Comparison of ENCODE assay signal across 8 mouse cellular contexts in genomic region chr4:59036490-59037127, GRCm38 (mm10). TPM values are rescaled to one million over a fixed set of nuclear protein-coding genes. Genes with fewer than 3 reads are reported as not detected.
DNase-seq lines count a peak whose midpoint lies in the region; ATAC-seq and TF ChIP-seq lines count a peak whose summit lies in the region.

No protein-coding gene starts in this region.

- peaks cover 10% of the 10 kb centered on the region; the same call in 1 of the 2 replicates for H3K9me3 ChIP-seq in hindbrain, embryonic 10.5 days
- no peaks in the 10 kb centered on the region for H3K9me3 ChIP-seq in hindbrain, embryonic 12.5 days (replicated peaks)

- no peak for ATAC-seq in hindbrain, embryonic 12.5 days (ENCODE audit: low FRiP score)

- WGBS in hindbrain, embryonic 10.5 days, result 50% methylated on average over 13 of the region's 13 CpGs
- WGBS in hindbrain, embryonic 12.5 days, result 52% methylated on average over 13 of the region's 13 CpGs
- WGBS in kidney, adult 2 months, result 55% methylated on average over 13 of the region's 13 CpGs

- H3K4me1 ChIP-seq in hindbrain, embryonic 10.5 days (replicated peaks), result peaks cover 15% of the 10 kb centered on the region; the same call in 1 of the 2 replicates
- peaks cover 7% of the 10 kb centered on the region; the same call in 1 of the 2 replicates for H3K4me1 ChIP-seq in hindbrain, embryonic 12.5 days
- H3K4me1 ChIP-seq in kidney, adult 2 months (ENCODE audit: control insufficient read depth, insufficient read depth, low read length), result no peaks in the 10 kb centered on the region

- peak; percentile 69 for TF ChIP-seq CTCF in kidney, adult 2 months (conservative IDR thresholded peaks at IDR 0.05; ENCODE audit: insufficient read depth, insufficient read length, low read depth, low read length)

- peak; percentile 80 for DNase-seq in hindbrain, embryonic 10.5 days (ENCODE audit: low spot score)
- peak; percentile 92 for DNase-seq in embryo, embryonic 10.5 days (ENCODE audit: low spot score)
- DNase-seq in gastrocnemius, postnatal 25 days, result peak; percentile 63
- DNase-seq in kidney, adult 2 months, result peak; percentile 77
- peak; percentile 81 for DNase-seq in liver
- peak; percentile 54 to 55 for DNase-seq in monocyte, adult 2 months (ENCODE audit: low read depth in 1 of 2, low spot score in 2 of 2)
- peak; percentile 61 to 70 for DNase-seq in spleen, postnatal 14 days (ENCODE audit: low spot score in 2 of 2)

- no peak overlapping the region for H3K4me2 ChIP-seq in hindbrain, embryonic 12.5 days (replicated peaks)

- H3K27me3 ChIP-seq in hindbrain, embryonic 10.5 days (ENCODE audit: insufficient read depth, poor library complexity, severe bottlenecking), result no peaks in the 10 kb centered on the region
- H3K27me3 ChIP-seq in hindbrain, embryonic 12.5 days, result no peaks in the 10 kb centered on the region
- H3K27me3 ChIP-seq in kidney, adult 2 months (replicated peaks; ENCODE audit: control insufficient read depth, insufficient read depth, low read length), result no peaks in the 10 kb centered on the region

- peaks cover 16% of the 10 kb centered on the region; the same call in 1 of the 2 replicates for H3K36me3 ChIP-seq in hindbrain, embryonic 10.5 days
- H3K36me3 ChIP-seq in hindbrain, embryonic 12.5 days, result peaks cover 7% of the 10 kb centered on the region
- no peaks in the 10 kb centered on the region for H3K36me3 ChIP-seq in kidney, adult 2 months (ENCODE audit: control insufficient read depth, insufficient read depth, low read length)

- no peak overlapping the region for H3K27ac ChIP-seq in hindbrain, embryonic 10.5 days
- no peak overlapping the region for H3K27ac ChIP-seq in hindbrain, embryonic 12.5 days
- no peak overlapping the region for H3K27ac ChIP-seq in kidney, adult 2 months (ENCODE audit: insufficient read depth, low read depth, low read length)

- no peak for TF ChIP-seq POLR2A in kidney, adult 2 months (IDR thresholded peaks at IDR 0.05; ENCODE audit: low read depth, low read length)

- H3K9ac ChIP-seq in hindbrain, embryonic 12.5 days, result no peak overlapping the region

- H3K4me3 ChIP-seq in hindbrain, embryonic 10.5 days, result no peak overlapping the region
- no peak overlapping the region for H3K4me3 ChIP-seq in hindbrain, embryonic 12.5 days
- no peak overlapping the region for H3K4me3 ChIP-seq in kidney, adult 2 months (ENCODE audit: insufficient read depth, low read depth, low read length)

RNA-seq across cellular contexts. Expression of gene Gng10, which starts 1.7 kb away (rescaled TPM):
- polyA plus RNA-seq in hindbrain, embryonic 10.5 days (2016; fragmentation: Nextera tagmentation; extraction: Ambion mirVana), result 66.3 and 77.8 TPM in 2 replicates
- 107 and 125 TPM in 2 replicates for polyA plus RNA-seq in hindbrain, embryonic 12.5 days (2016; fragmentation: Nextera tagmentation; extraction: Ambion mirVana)
- 10 to 100 TPM in 1 of 2 experiments, 1 to 10 TPM in 1; 8.3 to 11.9 TPM for total RNA-seq in gastrocnemius, postnatal 25 days (2021)
- 6.4 and 7.1 TPM in 2 replicates for polyA plus RNA-seq in kidney, adult 2 months (2012; rRNA removed)

RNA-seq across cellular contexts. Expression of gene Gm20503, which starts 33.6 kb away (rescaled TPM):
- 10.5 and 13.3 TPM in 2 replicates for polyA plus RNA-seq in hindbrain, embryonic 10.5 days (2016; fragmentation: Nextera tagmentation; extraction: Ambion mirVana)
- polyA plus RNA-seq in hindbrain, embryonic 12.5 days (2016; fragmentation: Nextera tagmentation; extraction: Ambion mirVana), result 11.7 and 14.6 TPM in 2 replicates
- total RNA-seq in gastrocnemius, postnatal 25 days (2021), result 1 to 10 TPM in 1 of 2 experiments, under 1 TPM in 1; 0.78 to 1.3 TPM
- not detected in 2 replicates for polyA plus RNA-seq in kidney, adult 2 months (2012; rRNA removed)

RNA-seq across cellular contexts. Expression of gene Dnajc25, which starts 41.7 kb away (rescaled TPM):
- polyA plus RNA-seq in hindbrain, embryonic 10.5 days (2016; fragmentation: Nextera tagmentation; extraction: Ambion mirVana), result 5.9 and 9.0 TPM in 2 replicates
- polyA plus RNA-seq in hindbrain, embryonic 12.5 days (2016; fragmentation: Nextera tagmentation; extraction: Ambion mirVana), result 7.5 and 8.6 TPM in 2 replicates
- total RNA-seq in gastrocnemius, postnatal 25 days (2021), result 10 to 100 TPM; 10.5 to 11.1 TPM
- polyA plus RNA-seq in kidney, adult 2 months (2012; rRNA removed), result 2.7 and 3.1 TPM in 2 replicates

RNA-seq across cellular contexts. Expression of gene Ptgr1, which starts 49.7 kb away (rescaled TPM):
- 13.5 and 14.8 TPM in 2 replicates for polyA plus RNA-seq in hindbrain, embryonic 10.5 days (2016; fragmentation: Nextera tagmentation; extraction: Ambion mirVana)
- polyA plus RNA-seq in hindbrain, embryonic 12.5 days (2016; fragmentation: Nextera tagmentation; extraction: Ambion mirVana), result 15.0 and 15.5 TPM in 2 replicates
- 1 to 10 TPM; 1.5 to 2.4 TPM for total RNA-seq in gastrocnemius, postnatal 25 days (2021)
- polyA plus RNA-seq in kidney, adult 2 months (2012; rRNA removed), result 2.8 and 3.5 TPM in 2 replicates

Comparison
In these comparisons a context has a peak if more than half of its experiments do, and no peak if none do; other contexts are left out.
1. RNA of gene Gm20503, which starts 33.6 kb away (polyA plus RNA-seq): 11.7 to 14.6 TPM in hindbrain, embryonic 12.5 days and 10.5 to 13.3 TPM in hindbrain, embryonic 10.5 days; not detected in kidney, adult 2 months; every median in the first group is over 10 times any median in the second.
2. Peak in every context shown above with its lines, with median percentiles within 50 percentile points of each other: DNase-seq.